Mouse (Mus musculus) heart, adult 2 months (tissue): ENCODE measurements at regions not wholly inside any gene's neighbourhood (a gene's known extent, or its start where the extent isn't known, plus 50 kb on each side); places are given as distances from the start of the nearest gene placed in this dataset.
A peak's percentile ranks its signal among the peaks of the same experiment; 100 is the strongest.

ENCODE experiments used
- DNase-seq, 2 experiments: peaks; one replicate each; pipeline ENCODE4 v3.0.0; 2021
- H3K27ac ChIP-seq: fragments of 200-600 bp; 2 replicates; pipeline ENCODE4 v1.8.1; 2022
- H3K27me3 ChIP-seq: fragments of 200-500 bp; 2 replicates; pipeline ENCODE4 v1.6.1; 2012; ENCODE audit warnings: mild to moderate bottlenecking, low read length, inconsistent platforms, mixed read lengths; ENCODE audit not compliant: control insufficient read depth, insufficient read depth
- H3K36me3 ChIP-seq: fragments of 200-500 bp; 2 replicates; pipeline ENCODE4 v1.6.1; 2012; ENCODE audit warnings: low read length, inconsistent platforms; ENCODE audit not compliant: control insufficient read depth, insufficient read depth
- H3K4me1 ChIP-seq: fragments of 200-500 bp; 2 replicates; pipeline ENCODE4 v1.6.1; 2011; ENCODE audit warnings: low read length; ENCODE audit not compliant: control insufficient read depth, insufficient read depth
- H3K4me3 ChIP-seq: fragments of 200-600 bp; 2 replicates; pipeline ENCODE4 v1.8.1; 2022
- H3K79me2 ChIP-seq: fragments of 200-500 bp; replicated peaks from 2 replicates; pipeline ENCODE4 v1.6.1; 2012; ENCODE audit warnings: mild to moderate bottlenecking, inconsistent platforms, low read length, moderate library complexity, mixed read lengths; ENCODE audit not compliant: control insufficient read depth, insufficient read depth
- H3K9ac ChIP-seq: fragments of 200-500 bp; 2 replicates; pipeline ENCODE4 v1.6.1; 2012; ENCODE audit warnings: low read depth, mild to moderate bottlenecking, control low read depth, inconsistent platforms, low read length, mixed read lengths
- CTCF ChIP-seq: fragments of 200-600 bp; IDR thresholded peaks from 2 replicates; pipeline ENCODE4 v1.8.1; 2022; ENCODE audit warnings: antibody characterized with exemption, mild to moderate bottlenecking, moderate library complexity
- EP300 ChIP-seq: fragments of 200-500 bp; IDR thresholded peaks from 2 replicates; pipeline ENCODE4 v1.6.1; 2011; ENCODE audit warnings: low read depth, low read length, control low read depth; ENCODE audit not compliant: insufficient read depth
- POLR2A ChIP-seq: fragments of 200-500 bp; IDR thresholded peaks from 2 replicates; pipeline ENCODE4 v1.6.1; 2011; ENCODE audit warnings: mild to moderate bottlenecking, low read depth, low read length, control low read depth; ENCODE audit not compliant: insufficient read depth
- WGBS: fragments of 180-500 bp; shearing (Covaris S2); methylation state at CpG from one replicate; pipeline ENCODE4 v1.1.7; 2018; 5-methylcytosine and 5-hydroxymethylcytosine counted together
- intact Hi-C: fragments of 180-260 bp; cut with DNase I; formaldehyde crosslinking; loops from one replicate; pipeline ENCODE4 v1.15.1; 2025

DNA sequence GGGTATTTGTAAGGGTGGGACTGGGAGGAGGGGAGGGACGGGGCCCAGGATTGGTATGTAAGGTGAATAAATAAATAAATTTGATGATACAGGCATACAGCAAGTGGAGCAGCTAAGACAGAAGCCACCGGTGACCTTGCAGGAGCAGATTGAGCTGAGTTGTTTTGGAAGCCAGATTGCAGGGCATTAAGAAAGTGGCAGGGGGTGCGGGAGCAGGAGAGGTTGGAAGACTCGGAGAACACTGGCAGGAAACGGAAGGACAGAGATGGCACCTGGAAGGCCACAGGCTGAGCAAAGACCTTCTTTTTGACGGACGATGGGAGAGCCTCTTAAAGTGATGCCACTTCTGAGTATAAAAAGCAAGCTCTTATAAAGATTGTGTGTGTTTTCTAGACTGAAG is 94.3 kb downstream of the Ephb3 start:
- Histone ChIP-seq H3K27ac (no peak overlapping the region), H3K9ac (no peak overlapping the region), H3K79me2 (no peaks in the 10 kb centered on the region), H3K4me1 (peaks cover 9% of the 10 kb centered on the region), H3K36me3 (no peaks in the 10 kb centered on the region), H3K4me3 (no peak overlapping the region), H3K27me3 (no peaks in the 10 kb centered on the region)
- intact Hi-C loops, result loop anchor here (5.0 kb wide), 3 partner anchors 33 to 92 kb away; no protein-coding TSS in a partner anchor
- 82% methylated on average over 7 of the region's 7 CpGs for WGBS
- TF ChIP-seq EP300 (no peak), POLR2A (no peak), CTCF (no peak)
- DNase-seq, result no peak

DNA sequence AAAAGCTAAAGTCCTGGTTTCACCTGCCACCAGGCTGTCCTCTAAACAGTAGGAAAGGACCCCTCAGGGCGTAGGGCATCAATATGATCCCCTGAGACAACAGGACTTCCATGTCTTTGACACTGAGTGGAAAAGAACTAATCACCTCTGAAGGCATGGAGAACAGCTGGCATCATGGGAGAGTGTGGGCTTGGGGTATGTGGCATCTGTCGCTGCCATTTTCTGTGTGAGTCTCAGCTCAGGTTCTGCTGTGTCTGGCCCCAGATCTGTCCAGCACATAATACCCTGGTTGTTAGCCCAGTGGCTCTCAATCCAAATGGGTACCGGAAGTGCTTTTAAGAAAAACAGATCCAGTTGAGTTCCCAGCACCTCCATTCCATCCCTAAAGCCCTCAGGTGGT is 101.3 kb downstream of the Ephb3 start:
- Histone ChIP-seq H3K27me3 (no peaks in the 10 kb centered on the region; the same call in 1 of the 2 replicates), H3K79me2 (no peaks in the 10 kb centered on the region), H3K36me3 (no peaks in the 10 kb centered on the region), H3K9ac (no peak overlapping the region), H3K4me1 (peaks cover 2% of the 10 kb centered on the region), H3K4me3 (no peak overlapping the region), H3K27ac (no peak overlapping the region)
- intact Hi-C loops, result no loop called here
- TF ChIP-seq EP300, result no peak
- TF ChIP-seq CTCF, result no peak
- no peak for TF ChIP-seq POLR2A
- DNase-seq, result no peak
- WGBS, result 88% methylated on average over 3 of the region's 3 CpGs

DNA sequence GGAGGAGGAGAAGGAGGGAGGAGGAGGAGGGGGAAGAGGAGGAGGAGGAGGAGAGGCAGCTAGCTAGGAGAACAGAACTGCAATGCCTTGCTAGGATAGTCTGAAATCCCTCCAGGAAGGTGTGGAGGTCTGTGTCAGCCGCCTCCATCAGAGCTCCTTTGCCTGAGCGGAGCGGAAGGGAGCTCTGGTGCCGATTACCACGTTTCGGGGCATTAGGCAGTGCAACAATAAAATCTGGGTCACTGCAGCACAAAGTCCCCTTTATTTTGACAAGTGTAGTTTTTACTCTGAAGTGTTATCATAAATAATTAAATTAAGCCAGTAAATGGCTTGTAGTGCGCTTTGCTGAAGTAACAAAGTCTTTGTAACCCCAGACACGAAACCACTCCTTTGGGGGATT is 104.0 kb downstream of the Ephb3 start:
- 85% methylated on average over 8 of the region's 8 CpGs for whole genome bisulfite sequencing
- H3K27me3 ChIP-seq, result no peaks in the 10 kb centered on the region; the same call in 1 of the 2 replicates
- peaks cover 4% of the 10 kb centered on the region for H3K4me1 ChIP-seq
- H3K79me2 ChIP-seq, result no peaks in the 10 kb centered on the region
- TF ChIP-seq CTCF, result no peak
- TF ChIP-seq POLR2A, result no peak
- no peak for TF ChIP-seq EP300
- DNase-seq, result no peak
- no peaks in the 10 kb centered on the region for H3K36me3 ChIP-seq
- no peak overlapping the region for H3K9ac ChIP-seq
- intact Hi-C loops, result no loop called here
- H3K4me3 ChIP-seq, result no peak overlapping the region
- H3K27ac ChIP-seq, result no peak overlapping the region

DNA sequence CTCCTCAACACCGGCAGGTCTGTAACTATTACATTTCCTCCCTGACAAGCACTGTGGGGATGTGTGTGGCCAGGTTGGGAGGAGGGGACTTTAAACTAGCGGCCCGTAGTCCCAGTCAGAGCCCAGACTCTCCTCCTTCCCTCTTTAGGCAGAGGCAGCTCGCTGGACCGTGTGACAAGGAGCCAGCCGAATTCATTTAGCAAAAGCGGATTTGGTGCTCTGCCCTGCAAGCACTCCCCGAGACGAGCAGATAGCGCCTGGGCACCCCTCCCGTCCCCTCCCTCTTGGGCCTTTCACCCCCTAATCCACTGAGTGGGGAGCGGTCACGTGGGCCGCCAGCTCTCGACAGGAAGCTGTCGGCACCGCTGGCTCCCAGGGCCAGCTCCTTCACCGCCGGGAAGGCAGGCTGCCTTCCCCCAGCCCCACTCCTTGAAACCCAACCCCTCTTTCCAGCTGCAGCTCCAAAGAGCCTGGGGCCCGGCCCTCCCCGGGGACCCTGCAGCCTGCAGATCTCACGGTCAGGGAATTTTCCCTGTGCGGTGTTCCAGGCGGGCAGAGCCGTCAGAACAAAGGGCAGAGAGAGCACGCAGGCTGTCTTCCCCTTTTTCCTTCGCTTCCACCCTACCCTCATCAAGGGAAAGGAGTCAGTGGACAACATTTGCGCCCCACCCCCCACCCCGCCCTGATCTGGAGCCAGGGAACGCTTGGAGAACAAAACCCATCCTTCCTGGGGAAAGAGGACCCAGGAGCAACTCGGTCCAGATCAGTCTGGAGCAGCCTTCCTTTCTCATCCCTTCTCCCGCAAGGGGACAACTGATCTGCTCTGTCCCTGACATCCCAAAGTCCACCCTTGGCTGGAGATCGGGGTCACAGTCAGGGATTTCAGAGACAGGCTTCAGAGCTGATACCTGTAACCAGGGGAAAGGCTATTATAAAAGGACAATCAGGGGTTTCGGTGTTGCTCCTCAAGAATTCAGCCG is 106.4 kb downstream of the Ephb3 start:
- Histone ChIP-seq H3K4me1 (peaks cover 4% of the 10 kb centered on the region), H3K9ac (peak overlapping the region; percentile 74), H3K27me3 (no peaks in the 10 kb centered on the region; the same call in 1 of the 2 replicates), H3K4me3 (peak overlapping the region; percentile 53), H3K79me2 (no peaks in the 10 kb centered on the region), H3K36me3 (no peaks in the 10 kb centered on the region), H3K27ac (peak overlapping the region; percentile 76)
- DNase-seq, result peak; percentile 79 to 86
- TF ChIP-seq EP300 (0 out of 2 replicates have a peak, but pooled peaks have one; percentile 21), POLR2A (peak; percentile 33; the same call in 1 of the 2 replicates), CTCF (no peak)
- intact Hi-C loops, result loop anchor here (5.0 kb wide), 2 partner anchors 64 to 104 kb away; no protein-coding TSS in a partner anchor
- 8% methylated on average over 35 of the region's 35 CpGs for WGBS

DNA sequence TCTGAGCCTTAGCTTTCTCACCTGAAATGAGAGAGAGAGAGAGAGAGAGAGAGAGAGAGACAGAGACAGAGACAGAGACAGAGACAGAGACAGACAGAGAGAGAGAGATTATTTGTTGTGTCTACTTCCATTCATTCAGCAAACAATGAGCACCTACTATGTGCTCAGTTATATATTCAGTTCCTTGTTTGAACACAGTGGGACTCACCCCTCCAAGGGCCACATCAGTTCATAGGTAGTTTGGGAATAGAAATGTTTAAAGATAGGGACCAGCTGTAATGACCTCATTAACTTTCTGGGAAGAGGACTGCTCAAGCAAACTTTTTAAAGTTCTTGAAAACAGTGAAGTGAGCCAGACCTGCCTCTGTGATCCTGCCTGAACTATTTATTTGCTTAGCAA is 107.2 kb downstream of the Ephb3 start:
- TF ChIP-seq EP300 (no peak), POLR2A (no peak), CTCF (no peak)
- no peak overlapping the region for H3K27ac ChIP-seq
- intact Hi-C loops, result loop anchor here (5.0 kb wide), 2 partner anchors 64 to 104 kb away; no protein-coding TSS in a partner anchor
- H3K9ac ChIP-seq, result no peak overlapping the region
- no peak overlapping the region for H3K4me3 ChIP-seq
- DNase-seq, result no peak
- no peaks in the 10 kb centered on the region for H3K79me2 ChIP-seq
- no peaks in the 10 kb centered on the region for H3K36me3 ChIP-seq
- H3K27me3 ChIP-seq, result no peaks in the 10 kb centered on the region; the same call in 1 of the 2 replicates
- H3K4me1 ChIP-seq, result peaks cover 4% of the 10 kb centered on the region

DNA sequence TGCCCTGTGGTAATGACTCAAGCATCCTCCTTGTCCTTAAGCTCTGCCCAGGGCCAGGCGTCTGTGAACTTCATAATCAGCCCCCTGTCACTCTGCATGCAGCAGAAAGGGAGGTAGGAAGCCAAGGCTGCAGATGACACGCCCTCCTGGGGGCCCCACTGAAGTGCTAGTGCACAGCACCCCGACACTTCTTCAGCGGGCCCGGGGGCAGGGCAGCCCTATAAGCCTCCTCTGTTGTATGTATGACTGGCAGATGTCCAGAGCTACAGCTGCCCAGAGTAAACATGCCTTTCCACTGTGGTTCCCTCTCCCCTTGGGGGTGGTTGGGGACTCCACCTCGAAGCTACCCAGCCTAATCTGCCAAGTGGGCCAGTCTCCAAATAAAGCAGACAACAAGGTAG is 107.2 kb upstream of the Vps8 start:
- no peak overlapping the region for H3K27ac ChIP-seq
- no peak overlapping the region for H3K4me3 ChIP-seq
- WGBS, result 35% methylated on average over 6 of the region's 6 CpGs
- H3K4me1 ChIP-seq, result peaks cover 9% of the 10 kb centered on the region
- TF ChIP-seq CTCF (no peak), EP300 (no peak)
- H3K79me2 ChIP-seq, result no peaks in the 10 kb centered on the region
- intact Hi-C loops, result no loop called here
- no peaks in the 10 kb centered on the region for H3K27me3 ChIP-seq
- no peaks in the 10 kb centered on the region for H3K36me3 ChIP-seq
- no peak overlapping the region for H3K9ac ChIP-seq
- no peak for DNase-seq
